Mouse (Mus musculus): ENCODE results near the gene Zfp697. TPM values are rescaled to one million over a fixed set of nuclear protein-coding genes. Genes with fewer than 3 reads are reported as not detected.

The Zfp697 gene
- polyA plus RNA-seq, 1 experiment from 2014 or later: 9.9 TPM

DNA sequence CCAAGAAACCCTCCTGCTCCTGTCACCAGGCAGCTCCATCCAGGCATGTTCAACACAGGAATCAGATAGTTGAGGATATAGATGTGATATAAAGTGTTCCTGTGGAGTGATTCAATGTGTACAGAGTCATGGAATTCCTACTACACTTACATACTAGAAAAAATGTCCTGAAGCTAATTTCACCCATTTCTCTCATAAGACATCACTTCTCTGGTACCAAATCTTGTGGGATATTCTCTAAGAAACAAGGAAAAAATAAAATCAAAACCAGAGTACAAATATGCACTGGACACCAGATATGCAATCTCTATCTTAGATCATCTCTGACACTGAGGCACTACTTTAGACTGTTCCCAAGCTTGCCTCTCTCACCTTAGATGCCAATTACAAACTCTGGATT lies 247.9 kb downstream of the Zfp697 start, which contains the start of gene Hsd3b5:
Hsd3b5 (minus strand) TSS at position 101 of the 400 bp plus-strand sequence.
- no peak for ATAC-seq (replicated peaks; ENCODE audit: low FRiP score, low TSS enrichment, low read depth)
- H3K4me3 ChIP-seq (ENCODE audit: low read depth, low read length): no peak within 1 kb of the TSS
- H3K4me1 ChIP-seq (replicated peaks; ENCODE audit: control insufficient read depth, insufficient read depth, low read length): no peaks in the 10 kb centered on the region
- no peak for DNase-seq (ENCODE audit: low spot score)
- no peak within 1 kb of the TSS for H3K9ac ChIP-seq (ENCODE audit: low read length)
- H3K9me3 ChIP-seq (ENCODE audit: control insufficient read depth, low read length): no peaks in the 10 kb centered on the region
- no peak within 1 kb of the TSS for H3K4me2 ChIP-seq (ENCODE audit: low read length)
- no peaks in the 10 kb centered on the region for H3K27me3 ChIP-seq (replicated peaks; ENCODE audit: control insufficient read depth, insufficient read depth, low read length)
- no peak within 1 kb of the TSS for H3K27ac ChIP-seq (ENCODE audit: low read depth)
- H3K36me3 ChIP-seq (ENCODE audit: control insufficient read depth, insufficient read depth, low read length): no peaks in the 10 kb centered on the region

DNA sequence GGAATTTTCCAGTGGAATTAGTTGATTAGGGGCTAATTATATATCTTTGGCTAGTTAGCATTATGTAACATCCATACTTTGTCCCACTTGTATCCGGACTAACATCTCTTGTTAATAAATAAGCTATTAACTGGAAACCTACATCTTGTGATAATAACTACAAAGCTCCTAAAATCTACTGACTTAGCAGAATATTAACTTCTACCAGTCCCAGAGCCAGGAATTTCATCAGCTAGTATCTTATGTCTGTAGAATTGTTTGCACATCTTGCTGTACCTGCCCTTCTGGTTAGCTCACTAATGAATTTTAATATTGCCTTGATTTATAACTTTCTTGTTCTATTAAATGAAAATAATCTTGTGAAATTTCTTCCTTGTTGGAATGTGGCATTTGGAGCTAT lies 252.9 kb downstream of the Zfp697 start:
- Histone ChIP-seq H3K9me3 (ENCODE audit: control insufficient read depth, low read length) (no peaks in the 10 kb centered on the region), H3K27ac (ENCODE audit: low read depth) (no peak overlapping the region), H3K4me1 (replicated peaks; ENCODE audit: control insufficient read depth, insufficient read depth, low read length) (no peaks in the 10 kb centered on the region), H3K4me3 (ENCODE audit: low read depth, low read length) (no peak overlapping the region), H3K4me2 (ENCODE audit: low read length) (no peak overlapping the region), H3K27me3 (replicated peaks; ENCODE audit: control insufficient read depth, insufficient read depth, low read length) (no peaks in the 10 kb centered on the region), H3K9ac (ENCODE audit: low read length) (no peak overlapping the region), H3K36me3 (ENCODE audit: control insufficient read depth, insufficient read depth, low read length) (no peaks in the 10 kb centered on the region)
- no peak for DNase-seq (ENCODE audit: low spot score)
- ATAC-seq (replicated peaks; ENCODE audit: low FRiP score, low TSS enrichment, low read depth): no peak
- 76% methylated on average over 1 of the region's 1 CpGs for WGBS

DNA sequence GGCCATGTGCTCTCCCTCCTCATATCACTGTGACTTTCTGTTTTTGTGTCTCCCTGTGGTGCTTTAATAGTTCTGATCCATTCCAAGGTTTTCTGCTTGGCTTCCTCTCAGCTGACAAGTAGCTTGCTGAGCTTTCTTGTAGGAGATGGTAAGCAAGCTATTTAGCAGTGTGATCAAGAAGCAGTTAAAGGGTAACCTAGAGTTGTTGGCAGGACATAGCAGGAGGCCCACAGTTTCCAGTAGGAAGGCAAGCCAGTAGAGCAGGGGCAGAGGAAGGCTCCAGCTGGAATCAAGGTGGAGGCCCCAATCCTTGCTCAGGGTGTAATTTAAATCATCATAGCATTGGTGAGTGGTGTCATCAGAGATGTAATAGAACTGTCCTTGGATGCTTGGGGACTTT lies 298.5 kb downstream of the Zfp697 start:
- no peak overlapping the region for H3K9ac ChIP-seq (ENCODE audit: low read length)
- ATAC-seq (replicated peaks; ENCODE audit: low FRiP score, low TSS enrichment, low read depth) (no peak), DNase-seq (ENCODE audit: low spot score) (no peak)

DNA sequence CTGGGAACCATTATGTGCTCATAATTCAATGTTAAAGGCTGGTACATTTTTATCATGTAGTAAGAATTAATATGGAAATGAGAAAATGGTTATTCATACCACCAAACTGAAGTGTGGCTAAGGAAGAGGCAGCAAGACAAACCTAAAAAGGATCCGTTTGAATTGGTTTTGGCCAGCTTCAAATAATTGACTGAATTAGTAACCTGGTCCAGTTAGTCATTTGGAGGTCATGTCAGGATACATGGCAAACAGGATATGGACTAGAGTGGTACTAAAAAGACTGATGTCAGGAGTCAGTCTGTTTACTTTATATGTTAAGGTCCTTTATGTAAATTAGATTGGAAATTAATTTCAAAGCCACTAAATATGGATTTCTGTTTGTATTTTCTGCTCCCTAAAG lies 300.1 kb downstream of the Zfp697 start:
- DNase-seq (ENCODE audit: low spot score): no peak
- H3K9me3 ChIP-seq (ENCODE audit: control insufficient read depth, low read length): no peaks in the 10 kb centered on the region
- H3K27ac ChIP-seq (ENCODE audit: low read depth): no peak overlapping the region
- no peaks in the 10 kb centered on the region for H3K27me3 ChIP-seq (replicated peaks; ENCODE audit: control insufficient read depth, insufficient read depth, low read length)
- no peak overlapping the region for H3K4me2 ChIP-seq (ENCODE audit: low read length)
- no peak overlapping the region for H3K9ac ChIP-seq (ENCODE audit: low read length)
- ATAC-seq (replicated peaks; ENCODE audit: low FRiP score, low TSS enrichment, low read depth): no peak
- WGBS: 70% methylated on average over 1 of the region's 1 CpGs
- no peaks in the 10 kb centered on the region for H3K36me3 ChIP-seq (ENCODE audit: control insufficient read depth, insufficient read depth, low read length)
- H3K4me1 ChIP-seq (replicated peaks; ENCODE audit: control insufficient read depth, insufficient read depth, low read length): no peaks in the 10 kb centered on the region
- no peak overlapping the region for H3K4me3 ChIP-seq (ENCODE audit: low read depth, low read length)

More for the DNA sequence above, 298.5 kb downstream of the Zfp697 start:
- Histone ChIP-seq H3K4me2 (ENCODE audit: low read length) (no peak overlapping the region), H3K27me3 (replicated peaks; ENCODE audit: control insufficient read depth, insufficient read depth, low read length) (no peaks in the 10 kb centered on the region), H3K27ac (ENCODE audit: low read depth) (no peak overlapping the region), H3K9me3 (ENCODE audit: control insufficient read depth, low read length) (no peaks in the 10 kb centered on the region), H3K4me1 (replicated peaks; ENCODE audit: control insufficient read depth, insufficient read depth, low read length) (no peaks in the 10 kb centered on the region), H3K4me3 (ENCODE audit: low read depth, low read length) (no peak overlapping the region), H3K36me3 (ENCODE audit: control insufficient read depth, insufficient read depth, low read length) (no peaks in the 10 kb centered on the region)

DNA sequence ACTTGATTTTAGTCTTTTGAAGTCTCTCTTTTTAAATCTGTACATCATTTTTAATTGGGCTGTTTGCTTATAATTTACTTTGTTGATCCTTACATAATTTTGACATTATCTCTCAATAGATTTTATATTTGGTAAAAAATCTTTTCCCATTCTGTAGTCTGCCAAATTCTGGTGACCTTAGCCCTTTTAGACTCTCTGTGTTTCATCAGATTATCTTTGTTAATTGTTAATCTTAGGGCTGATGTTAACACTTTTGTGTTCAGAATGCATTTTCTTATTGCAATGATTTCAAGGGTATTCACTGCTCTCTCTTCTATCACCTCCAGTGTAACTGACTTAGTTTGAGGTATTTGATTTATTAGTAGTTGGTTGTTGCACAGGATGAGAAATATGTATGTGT lies 338.5 kb downstream of the Zfp697 start:
- no peak overlapping the region for H3K9ac ChIP-seq (ENCODE audit: low read length)
- no peaks in the 10 kb centered on the region for H3K27me3 ChIP-seq (replicated peaks; ENCODE audit: control insufficient read depth, insufficient read depth, low read length)
- DNase-seq (ENCODE audit: low spot score) (no peak), ATAC-seq (replicated peaks; ENCODE audit: low FRiP score, low TSS enrichment, low read depth) (no peak)
- H3K36me3 ChIP-seq (ENCODE audit: control insufficient read depth, insufficient read depth, low read length): no peaks in the 10 kb centered on the region
- no peaks in the 10 kb centered on the region for H3K4me1 ChIP-seq (replicated peaks; ENCODE audit: control insufficient read depth, insufficient read depth, low read length)
- H3K27ac ChIP-seq (ENCODE audit: low read depth): no peak overlapping the region
- no peak overlapping the region for H3K4me2 ChIP-seq (ENCODE audit: low read length)
- no peak overlapping the region for H3K4me3 ChIP-seq (ENCODE audit: low read depth, low read length)
- no peaks in the 10 kb centered on the region for H3K9me3 ChIP-seq (ENCODE audit: control insufficient read depth, low read length)

DNA sequence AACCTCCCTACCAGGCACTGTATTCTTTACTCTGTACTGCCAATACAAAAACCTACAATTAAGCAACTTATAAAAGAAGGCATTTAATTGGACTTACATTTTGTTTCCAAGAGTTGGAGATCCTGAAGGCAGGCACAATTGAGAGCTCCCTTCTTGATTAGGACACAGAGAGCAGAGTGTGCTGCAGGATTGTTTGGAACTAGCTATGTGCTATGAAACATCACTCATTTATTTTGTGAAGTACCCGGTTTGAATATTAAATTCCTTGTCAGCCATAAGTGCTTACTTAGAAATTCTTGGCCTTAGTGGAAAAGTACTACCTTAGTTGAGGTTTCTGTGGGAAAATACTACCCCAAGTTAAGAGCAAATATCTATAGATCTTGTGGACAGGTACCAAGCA lies 342.1 kb downstream of the Zfp697 start, which contains the start of gene Hsd3b2:
Hsd3b2 (minus strand) TSS at position 168 of the 400 bp plus-strand sequence.
- Histone ChIP-seq H3K27me3 (replicated peaks; ENCODE audit: control insufficient read depth, insufficient read depth, low read length) (no peaks in the 10 kb centered on the region), H3K4me2 (ENCODE audit: low read length) (no peak within 1 kb of the TSS), H3K4me1 (replicated peaks; ENCODE audit: control insufficient read depth, insufficient read depth, low read length) (no peaks in the 10 kb centered on the region), H3K36me3 (ENCODE audit: control insufficient read depth, insufficient read depth, low read length) (no peaks in the 10 kb centered on the region), H3K4me3 (ENCODE audit: low read depth, low read length) (no peak within 1 kb of the TSS), H3K9me3 (ENCODE audit: control insufficient read depth, low read length) (no peaks in the 10 kb centered on the region), H3K27ac (ENCODE audit: low read depth) (no peak within 1 kb of the TSS), H3K9ac (ENCODE audit: low read length) (no peak within 1 kb of the TSS)
- DNase-seq (ENCODE audit: low spot score) (no peak), ATAC-seq (replicated peaks; ENCODE audit: low FRiP score, low TSS enrichment, low read depth) (no peak)
- 80% methylated on average over 1 of the region's 1 CpGs for WGBS

DNA sequence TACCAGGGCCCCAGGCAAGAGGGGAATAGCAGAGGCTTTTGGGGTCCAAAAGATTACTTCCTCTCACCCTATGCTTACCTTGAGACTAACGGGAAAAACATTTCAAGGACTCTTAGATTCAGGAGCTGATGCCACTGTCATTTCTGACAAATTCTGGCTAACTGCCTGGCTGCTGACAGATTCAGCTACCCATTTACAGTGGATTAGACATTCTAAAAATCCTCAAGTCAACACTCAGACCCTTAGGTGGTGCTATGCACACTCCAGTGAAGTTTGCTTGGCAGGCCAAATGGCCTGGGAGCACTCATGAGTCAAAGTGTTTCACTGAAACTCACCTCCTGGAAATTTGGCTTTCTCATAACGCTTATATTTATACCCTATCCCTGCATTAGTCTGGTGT lies 344.0 kb downstream of the Zfp697 start:
- no peak overlapping the region for H3K27ac ChIP-seq (ENCODE audit: low read depth)
- no peak overlapping the region for H3K4me3 ChIP-seq (ENCODE audit: low read depth, low read length)
- ATAC-seq (replicated peaks; ENCODE audit: low FRiP score, low TSS enrichment, low read depth): no peak
- 85% methylated on average over 2 of the region's 2 CpGs for WGBS
- no peaks in the 10 kb centered on the region for H3K27me3 ChIP-seq (replicated peaks; ENCODE audit: control insufficient read depth, insufficient read depth, low read length)
- no peaks in the 10 kb centered on the region for H3K9me3 ChIP-seq (ENCODE audit: control insufficient read depth, low read length)
- H3K4me1 ChIP-seq (replicated peaks; ENCODE audit: control insufficient read depth, insufficient read depth, low read length): no peaks in the 10 kb centered on the region
- H3K36me3 ChIP-seq (ENCODE audit: control insufficient read depth, insufficient read depth, low read length): no peaks in the 10 kb centered on the region
- no peak overlapping the region for H3K9ac ChIP-seq (ENCODE audit: low read length)
- DNase-seq (ENCODE audit: low spot score): no peak
- H3K4me2 ChIP-seq (ENCODE audit: low read length): no peak overlapping the region

DNA sequence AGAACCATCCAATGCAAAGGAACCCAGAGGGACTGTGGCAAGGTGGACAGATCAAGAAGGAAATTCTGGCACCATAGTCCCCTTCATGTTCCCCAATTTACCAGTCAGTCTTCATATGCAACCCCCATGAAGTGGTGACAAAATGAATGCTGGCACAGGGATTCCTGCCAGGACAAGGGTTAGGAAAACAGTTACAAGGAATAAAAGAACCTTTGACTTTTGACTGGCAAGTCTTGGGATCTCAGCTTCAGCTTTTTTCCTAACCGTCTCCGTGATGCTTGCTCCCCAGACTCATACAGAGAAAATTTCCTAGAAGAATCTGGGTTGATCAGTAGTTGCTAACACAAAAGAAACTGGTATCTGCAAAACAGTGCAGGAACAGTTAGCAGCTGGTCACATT lies 351.5 kb downstream of the Zfp697 start:
- DNase-seq (ENCODE audit: low spot score) (no peak), ATAC-seq (replicated peaks; ENCODE audit: low FRiP score, low TSS enrichment, low read depth) (no peak)
- Histone ChIP-seq H3K4me3 (ENCODE audit: low read depth, low read length) (no peak overlapping the region), H3K4me2 (ENCODE audit: low read length) (no peak overlapping the region), H3K9ac (ENCODE audit: low read length) (no peak overlapping the region), H3K36me3 (ENCODE audit: control insufficient read depth, insufficient read depth, low read length) (no peaks in the 10 kb centered on the region), H3K9me3 (ENCODE audit: control insufficient read depth, low read length) (no peaks in the 10 kb centered on the region), H3K27ac (ENCODE audit: low read depth) (no peak overlapping the region), H3K4me1 (replicated peaks; ENCODE audit: control insufficient read depth, insufficient read depth, low read length) (no peaks in the 10 kb centered on the region), H3K27me3 (replicated peaks; ENCODE audit: control insufficient read depth, insufficient read depth, low read length) (no peaks in the 10 kb centered on the region)
- 90% methylated on average over 2 of the region's 2 CpGs for WGBS

DNA sequence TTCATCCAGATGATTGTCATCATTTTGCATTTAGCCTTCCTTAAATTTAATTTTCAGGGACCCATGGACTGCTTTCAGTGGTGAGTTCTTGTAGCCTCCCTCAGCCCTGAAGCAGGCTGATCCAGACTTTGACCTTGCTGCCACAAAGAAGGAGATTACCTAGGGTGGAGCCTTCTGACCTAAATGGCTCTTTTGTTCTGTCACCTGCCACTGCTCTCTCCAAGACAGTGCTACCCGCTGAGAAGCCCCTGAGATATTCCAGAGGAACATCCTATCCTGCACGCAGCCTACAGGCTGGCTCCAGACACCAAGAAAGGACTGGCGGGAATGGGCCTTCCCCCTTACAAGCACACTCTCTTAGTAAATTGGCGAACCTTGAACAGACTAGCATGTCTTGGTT lies 352.1 kb downstream of the Zfp697 start:
- 69% methylated on average over 4 of the region's 4 CpGs for WGBS
- H3K27ac ChIP-seq (ENCODE audit: low read depth): no peak overlapping the region
- no peak overlapping the region for H3K9ac ChIP-seq (ENCODE audit: low read length)
- H3K4me2 ChIP-seq (ENCODE audit: low read length): no peak overlapping the region
- no peak for DNase-seq (ENCODE audit: low spot score)
- no peaks in the 10 kb centered on the region for H3K27me3 ChIP-seq (replicated peaks; ENCODE audit: control insufficient read depth, insufficient read depth, low read length)
- H3K4me3 ChIP-seq (ENCODE audit: low read depth, low read length): no peak overlapping the region
- H3K4me1 ChIP-seq (replicated peaks; ENCODE audit: control insufficient read depth, insufficient read depth, low read length): no peaks in the 10 kb centered on the region
- ATAC-seq (replicated peaks; ENCODE audit: low FRiP score, low TSS enrichment, low read depth): no peak
- no peaks in the 10 kb centered on the region for H3K36me3 ChIP-seq (ENCODE audit: control insufficient read depth, insufficient read depth, low read length)
- H3K9me3 ChIP-seq (ENCODE audit: control insufficient read depth, low read length): no peaks in the 10 kb centered on the region

Measured in intestine, embryonic 14.5 days (tissue).